Mouse (Mus musculus) limb, embryonic 14.5 days (tissue): ENCODE data around the gene Fcamr. TPM values are rescaled to one million over a fixed set of nuclear protein-coding genes. Genes with fewer than 3 reads are reported as not detected.

Experiments
- ATAC-seq: fragments of 200-750 bp; cut with Nextera tagmentation; 2 replicates; pipeline ENCODE4 v1.8.0; 2017; ENCODE audit warnings: low read depth, moderate number of reproducible peaks, moderate TSS enrichment; ENCODE audit not compliant: low FRiP score
- DNase-seq: peaks from one replicate; pipeline ENCODE4 v3.0.0-alpha.2; 2015; ENCODE audit warnings: low spot score
- H3K27ac ChIP-seq: fragments of 300-500 bp; sonication (generic); replicated peaks from 2 replicates; pipeline ENCODE4 v1.5.1; 2014; ENCODE audit warnings: low read depth, mild to moderate bottlenecking, low read length, moderate library complexity, mixed read lengths
- H3K27me3 ChIP-seq: fragments of 300-500 bp; sonication (generic); 2 replicates; pipeline ENCODE4 v1.6.1; 2014; ENCODE audit warnings: low read length, mixed read lengths; ENCODE audit not compliant: control insufficient read depth, insufficient read depth
- H3K36me3 ChIP-seq: fragments of 300-500 bp; sonication (generic); 2 replicates; pipeline ENCODE4 v1.6.1; 2014; ENCODE audit warnings: mild to moderate bottlenecking, low read length, moderate library complexity, mixed read lengths; ENCODE audit not compliant: control insufficient read depth, insufficient read depth
- H3K4me1 ChIP-seq: fragments of 300-500 bp; sonication (generic); 2 replicates; pipeline ENCODE4 v1.6.1; 2014; ENCODE audit warnings: antibody characterized with exemption, low read length, mixed read lengths; ENCODE audit not compliant: control insufficient read depth, insufficient read depth
- H3K4me2 ChIP-seq: fragments of 300-500 bp; sonication (generic); replicated peaks from 2 replicates; pipeline ENCODE4 v1.6.1; 2014; ENCODE audit warnings: low read depth, mild to moderate bottlenecking, low read length, moderate library complexity; ENCODE audit not compliant: severe bottlenecking
- H3K4me3 ChIP-seq: fragments of 300-500 bp; sonication (generic); replicated peaks from 2 replicates; pipeline ENCODE4 v1.5.1; 2014; ENCODE audit warnings: low read length
- H3K9ac ChIP-seq: fragments of 300-500 bp; sonication (generic); 2 replicates; pipeline ENCODE4 v1.6.1; 2014; ENCODE audit warnings: mild to moderate bottlenecking, low read depth, low read length, moderate library complexity; ENCODE audit not compliant: severe bottlenecking
- H3K9me3 ChIP-seq: fragments of 300-500 bp; sonication (generic); 2 replicates; pipeline ENCODE4 v1.6.1; 2016; ENCODE audit warnings: low read length; ENCODE audit not compliant: control insufficient read depth
- POLR2A ChIP-seq: fragments of 200-500 bp; IDR thresholded peaks from 2 replicates; pipeline ENCODE4 v1.8.0; 2012; ENCODE audit warnings: inconsistent platforms, mild to moderate bottlenecking, moderate library complexity, borderline replicate concordance; ENCODE audit not compliant: insufficient read depth, insufficient read length; ENCODE audit errors: extremely low read depth
- WGBS: fragments of 180-500 bp; shearing (Covaris S2); extraction: QIAGEN DNeasy Blood & Tissue Kit; methylation state at CpG from one replicate; pipeline ENCODE4 v1.1.7; 2014; 5-methylcytosine and 5-hydroxymethylcytosine counted together
- polyA plus RNA-seq, 2 experiments: library from polyadenylated mRNA; depleted of rRNA in 1 of 2; stranded (reverse) in 1 of 2; unstranded in 1 of 2; fragments of >200 nt; fragmentation: Nextera tagmentation in 1 of 2; extraction: Ambion mirVana in 1 of 2; gene quantifications; 2 replicates each; pipeline versions ENCODE4 v1.2.1 to v1.2.3; 2012 to 2014

The Fcamr gene
- polyA plus RNA-seq, 2 experiments = 0.28 to 0.54 TPM

DNA sequence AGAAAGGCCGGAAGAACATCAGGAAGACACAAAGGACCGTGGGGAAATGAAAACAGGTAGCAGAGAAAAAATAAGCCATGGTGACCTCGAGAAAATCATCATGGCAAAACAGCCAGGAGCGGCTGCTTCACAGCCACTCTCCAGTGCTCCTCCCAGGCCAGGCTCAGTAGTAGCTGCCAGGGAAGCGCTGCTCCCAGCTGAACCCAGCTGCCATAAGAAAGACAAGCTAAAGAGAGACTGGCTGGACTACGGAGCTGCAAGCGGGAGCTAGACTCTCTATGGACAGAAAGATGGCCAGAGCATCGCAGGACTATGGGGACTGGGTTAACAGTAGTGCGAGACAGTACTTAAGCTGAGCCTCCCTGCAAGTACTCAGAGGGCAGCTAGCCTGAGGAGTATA lies 54.1 kb downstream of the Fcamr start:
- Histone ChIP-seq H3K4me2 (no peak overlapping the region), H3K36me3 (no peaks in the 10 kb centered on the region), H3K4me3 (no peak overlapping the region), H3K27ac (no peak overlapping the region), H3K9ac (no peak overlapping the region), H3K9me3 (no peaks in the 10 kb centered on the region), H3K4me1 (no peaks in the 10 kb centered on the region), H3K27me3 (no peaks in the 10 kb centered on the region)
- 85% methylated on average over 9 of the region's 9 CpGs for WGBS
- TF ChIP-seq POLR2A = no peak
- ATAC-seq (no peak), DNase-seq (no peak)

GRCm38 (mm10) chr1:130855723-130856122 lies 55.0 kb downstream of the Fcamr start:
- H3K4me1 ChIP-seq = no peaks in the 10 kb centered on the region
- H3K27me3 ChIP-seq = no peaks in the 10 kb centered on the region
- no peak overlapping the region for H3K4me3 ChIP-seq
- H3K4me2 ChIP-seq = no peak overlapping the region
- TF ChIP-seq POLR2A = no peak
- H3K9me3 ChIP-seq = no peaks in the 10 kb centered on the region
- DNase-seq = no peak
- H3K36me3 ChIP-seq = no peaks in the 10 kb centered on the region
- no peak for ATAC-seq
- 78% methylated on average over 2 of the region's 2 CpGs for WGBS
- H3K9ac ChIP-seq = no peak overlapping the region
- H3K27ac ChIP-seq = no peak overlapping the region

DNA sequence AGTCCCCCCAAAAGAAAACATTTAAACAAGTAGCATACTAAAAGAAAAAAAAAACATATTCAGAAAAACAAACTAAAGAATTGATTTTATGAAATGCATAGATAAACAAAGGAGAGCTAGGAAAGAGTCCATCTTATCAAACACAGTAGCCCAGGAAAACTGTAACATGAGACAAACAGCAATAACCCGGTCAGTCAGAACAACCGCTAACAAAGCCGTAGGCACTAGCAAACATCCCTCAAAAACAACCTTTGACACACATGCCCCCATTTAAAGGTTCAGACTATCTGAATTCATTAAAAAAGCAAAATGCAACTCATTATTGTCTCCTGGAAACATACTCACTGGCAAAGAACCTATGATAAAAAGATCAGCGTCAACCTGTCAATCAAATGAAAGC lies 56.8 kb downstream of the Fcamr start:
- Histone ChIP-seq H3K27me3 (no peaks in the 10 kb centered on the region), H3K9ac (no peak overlapping the region), H3K36me3 (no peaks in the 10 kb centered on the region), H3K4me3 (no peak overlapping the region), H3K4me2 (no peak overlapping the region), H3K27ac (no peak overlapping the region), H3K9me3 (no peaks in the 10 kb centered on the region), H3K4me1 (no peaks in the 10 kb centered on the region)
- ATAC-seq (no peak), DNase-seq (no peak)
- 68% methylated on average over 4 of the region's 4 CpGs for WGBS
- TF ChIP-seq POLR2A = no peak

- Histone ChIP-seq H3K36me3 (no peaks in the 10 kb centered on the region), H3K4me2 (no peak overlapping the region), H3K27ac (no peak overlapping the region), H3K4me3 (no peak overlapping the region), H3K4me1 (no peaks in the 10 kb centered on the region), H3K9ac (no peak overlapping the region), H3K9me3 (no peaks in the 10 kb centered on the region), H3K27me3 (no peaks in the 10 kb centered on the region)
- DNase-seq (no peak), ATAC-seq (no peak)
- 87% methylated on average over 4 of the region's 4 CpGs for WGBS
- no peak for TF ChIP-seq POLR2A
Measured at GRCm38 (mm10) chr1:130864238-130864637, 63.5 kb downstream of the Fcamr start.

Other genes starting within 250 kb of the Fcamr start
- gene Zp3r, start 171.3 kb upstream of the Fcamr start, polyA plus RNA-seq (2012; rRNA removed) = not detected in 2 replicates
- gene Zp3r, start 171.3 kb upstream of the Fcamr start, polyA plus RNA-seq (2014; fragmentation: Nextera tagmentation; extraction: Ambion mirVana) = not detected in 2 replicates
- 0.03 TPM in 1 of 2 replicates, not detected in the other for gene C4bp, start 139.3 kb upstream of the Fcamr start, polyA plus RNA-seq (2012; rRNA removed)
- not detected in 2 replicates for gene C4bp, start 139.3 kb upstream of the Fcamr start, polyA plus RNA-seq (2014; fragmentation: Nextera tagmentation; extraction: Ambion mirVana)
- gene Gm29427, start 85.1 kb upstream of the Fcamr start, polyA plus RNA-seq (2012; rRNA removed) = not detected in 2 replicates
- gene Gm29427, start 85.1 kb upstream of the Fcamr start, polyA plus RNA-seq (2014; fragmentation: Nextera tagmentation; extraction: Ambion mirVana) = not detected in 2 replicates
- gene Yod1, start 83.6 kb upstream of the Fcamr start, polyA plus RNA-seq (2012; rRNA removed) = 2.9 TPM in 2 replicates
- gene Yod1, start 83.6 kb upstream of the Fcamr start, polyA plus RNA-seq (2014; fragmentation: Nextera tagmentation; extraction: Ambion mirVana) = 7.2 and 7.9 TPM in 2 replicates
- 17.2 and 20.8 TPM in 2 replicates for gene Pfkfb2, start 71.6 kb upstream of the Fcamr start, polyA plus RNA-seq (2012; rRNA removed)
- 7.3 and 8.5 TPM in 2 replicates for gene Pfkfb2, start 71.6 kb upstream of the Fcamr start, polyA plus RNA-seq (2014; fragmentation: Nextera tagmentation; extraction: Ambion mirVana)
- gene AA986860, start 68.9 kb upstream of the Fcamr start, polyA plus RNA-seq (2012; rRNA removed) = 1.9 and 2.8 TPM in 2 replicates
- gene AA986860, start 68.9 kb upstream of the Fcamr start, polyA plus RNA-seq (2014; fragmentation: Nextera tagmentation; extraction: Ambion mirVana) = 8.1 and 10.6 TPM in 2 replicates
- gene Pigr, start 25.8 kb downstream of the Fcamr start, polyA plus RNA-seq (2012; rRNA removed) = 0.08 TPM in 1 of 2 replicates, not detected in the other
- gene Pigr, start 25.8 kb downstream of the Fcamr start, polyA plus RNA-seq (2014; fragmentation: Nextera tagmentation; extraction: Ambion mirVana) = 0.15 TPM in 1 of 2 replicates, not detected in the other
- gene Fcmr, start 64.8 kb downstream of the Fcamr start, polyA plus RNA-seq (2012; rRNA removed) = not detected in 2 replicates
- gene Fcmr, start 64.8 kb downstream of the Fcamr start, polyA plus RNA-seq (2014; fragmentation: Nextera tagmentation; extraction: Ambion mirVana) = not detected in 2 replicates
- not detected in 2 replicates for gene Il24, start 86.6 kb downstream of the Fcamr start, polyA plus RNA-seq (2012; rRNA removed)
- gene Il24, start 86.6 kb downstream of the Fcamr start, polyA plus RNA-seq (2014; fragmentation: Nextera tagmentation; extraction: Ambion mirVana) = not detected in 2 replicates
- gene Il20, start 110.5 kb downstream of the Fcamr start, polyA plus RNA-seq (2012; rRNA removed) = not detected in 2 replicates
- gene Il20, start 110.5 kb downstream of the Fcamr start, polyA plus RNA-seq (2014; fragmentation: Nextera tagmentation; extraction: Ambion mirVana) = not detected in 2 replicates
- 0.09 and 0.20 TPM in 2 replicates for gene Il19, start 139.2 kb downstream of the Fcamr start, polyA plus RNA-seq (2012; rRNA removed)
- gene Il19, start 139.2 kb downstream of the Fcamr start, polyA plus RNA-seq (2014; fragmentation: Nextera tagmentation; extraction: Ambion mirVana) = not detected in 2 replicates
- 0.05 and 0.06 TPM in 2 replicates for gene Il10, start 218.9 kb downstream of the Fcamr start, polyA plus RNA-seq (2012; rRNA removed)
- gene Il10, start 218.9 kb downstream of the Fcamr start, polyA plus RNA-seq (2014; fragmentation: Nextera tagmentation; extraction: Ambion mirVana) = not detected in 2 replicates